14 mouse cellular contexts compared by ENCODE assay signal in the genomic region with DNA sequence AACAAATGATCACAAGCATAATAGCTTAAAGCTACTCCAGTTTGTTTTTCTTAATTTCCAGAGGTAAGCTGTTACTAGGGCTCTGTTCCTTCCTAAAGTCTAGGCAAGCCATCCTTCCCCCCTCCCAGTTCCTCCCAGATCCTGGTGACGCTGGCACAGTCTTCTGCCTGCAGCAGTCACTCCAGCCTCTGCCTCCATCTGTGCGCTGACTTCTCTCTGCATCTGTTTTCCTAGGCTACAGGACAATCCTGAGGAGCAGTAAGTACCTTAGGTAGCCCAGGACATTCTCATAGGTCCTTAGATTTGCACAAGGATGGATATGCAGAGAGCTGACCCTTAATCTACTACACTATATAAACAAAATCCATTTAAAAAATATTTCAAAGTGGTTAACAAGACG.
DNase-seq lines count a peak whose midpoint lies in the region; ATAC-seq and TF ChIP-seq lines count a peak whose summit lies in the region.
"Had no signal": no experiment of that assay in that cellular context is flagged by ENCODE, and none has a peak within 500 bp of the region (broad histone marks: within the 10 kb centered on the region; RNA-seq: fewer than 3 reads in every experiment).

No protein-coding gene starts in this region.

- H3K9ac ChIP-seq in midbrain, embryonic 15.5 days, result no peak overlapping the region
- H3K9ac ChIP-seq: embryonic facial prominence, embryonic 12.5 days; forebrain, embryonic 13.5 days had no signal

- H3K27me3 ChIP-seq in midbrain, embryonic 15.5 days (replicated peaks), result no peaks in the 10 kb centered on the region
- H3K27me3 ChIP-seq: embryonic facial prominence, embryonic 12.5 days; forebrain, embryonic 13.5 days had no signal

- no peaks in the 10 kb centered on the region for H3K9me3 ChIP-seq in midbrain, embryonic 15.5 days
- H3K9me3 ChIP-seq: embryonic facial prominence, embryonic 12.5 days; forebrain, embryonic 13.5 days had no signal

- no peak for DNase-seq in frontal cortex, postnatal 25 days (ENCODE audit: low spot score in 2 of 2)
- DNase-seq in layer of hippocampus, adult 2 months (ENCODE audit: low spot score in 2 of 2), result peak; percentile 41 to 46
- no peak for DNase-seq in layer of hippocampus, postnatal 14 days (ENCODE audit: low spot score in 2 of 2)
- DNase-seq in frontal cortex, adult 2 months (ENCODE audit: extremely low spot score in 1 of 2, low spot score in 1 of 2), result peak; percentile 58 to 74
- peak; percentile 52 to 64 for DNase-seq in left cerebral cortex, postnatal 36 days (ENCODE audit: low spot score in 2 of 2)
- DNase-seq in embryo, embryonic 9.5 days (ENCODE audit: extremely low spot score), result no peak
- DNase-seq: cerebellum, adult 9-10 months; heart, postnatal 10 days; lung, postnatal 4 days; thymus, adult 18-20 months had no signal

- peak; percentile 96 for ATAC-seq in frontal cortex, adult (ENCODE audit: low TSS enrichment)
- ATAC-seq in midbrain, embryonic 15.5 days (replicated peaks), result no peak
- ATAC-seq: forebrain, embryonic 13.5 days had no signal

- intact Hi-C loops in left cerebral cortex, postnatal 36 days (cut with DNase I), result no loop called here

- no peak for TF ChIP-seq CTCF in layer of hippocampus, adult 2 months (conservative IDR thresholded peaks at IDR 0.05)

- no peaks in the 10 kb centered on the region for H3K36me3 ChIP-seq in midbrain, embryonic 15.5 days (replicated peaks)
- H3K36me3 ChIP-seq: embryonic facial prominence, embryonic 12.5 days had no signal

- H3K27ac ChIP-seq in layer of hippocampus, adult 2 months, result peak overlapping the region; percentile 68
- no peak overlapping the region for H3K27ac ChIP-seq in midbrain, embryonic 15.5 days
- H3K27ac ChIP-seq: embryonic facial prominence, embryonic 12.5 days; forebrain, embryonic 13.5 days had no signal

- 67% methylated on average over 3 of the region's 3 CpGs for WGBS in midbrain, embryonic 15.5 days

- no peak overlapping the region for H3K4me2 ChIP-seq in midbrain, embryonic 15.5 days
- H3K4me2 ChIP-seq: embryonic facial prominence, embryonic 12.5 days; forebrain, embryonic 13.5 days had no signal

- no peak overlapping the region for H3K4me3 ChIP-seq in layer of hippocampus, adult 2 months
- no peak overlapping the region for H3K4me3 ChIP-seq in midbrain, embryonic 15.5 days
- H3K4me3 ChIP-seq: embryonic facial prominence, embryonic 12.5 days; forebrain, embryonic 13.5 days had no signal

- H3K4me1 ChIP-seq in midbrain, embryonic 15.5 days, result 0 out of 2 replicates have a peak, but pooled peaks cover 2% of the 10 kb centered on the region

Comparison
In these comparisons a context has a peak if more than half of its experiments do, and no peak if none do; other contexts are left out.
1. DNase-seq: peak in layer of hippocampus, adult 2 months (2 of 2), frontal cortex, adult 2 months (2 of 2) and left cerebral cortex, postnatal 36 days (2 of 2); none in frontal cortex, postnatal 25 days (0 of 2), layer of hippocampus, postnatal 14 days (0 of 2) and embryo, embryonic 9.5 days (single experiment).